Mouse (Mus musculus) adrenal gland, postnatal 14 days (tissue): ENCODE measurements around the gene Prdm10. TPM values are rescaled to one million over a fixed set of nuclear protein-coding genes. Genes with fewer than 3 reads are reported as not detected.

ENCODE experiments used
- DNase-seq: peaks from one replicate; pipeline ENCODE4 v3.0.0; 2021; ENCODE audit warnings: mixed read lengths
- total RNA-seq: library from RNA; stranded (reverse); gene quantifications from 2 replicates; pipeline ENCODE4 v1.2.3, GENCODE M21; 2021

Gene Prdm10
- total RNA-seq, 1 experiment from 2014 or later: 8.0 TPM

DNA sequence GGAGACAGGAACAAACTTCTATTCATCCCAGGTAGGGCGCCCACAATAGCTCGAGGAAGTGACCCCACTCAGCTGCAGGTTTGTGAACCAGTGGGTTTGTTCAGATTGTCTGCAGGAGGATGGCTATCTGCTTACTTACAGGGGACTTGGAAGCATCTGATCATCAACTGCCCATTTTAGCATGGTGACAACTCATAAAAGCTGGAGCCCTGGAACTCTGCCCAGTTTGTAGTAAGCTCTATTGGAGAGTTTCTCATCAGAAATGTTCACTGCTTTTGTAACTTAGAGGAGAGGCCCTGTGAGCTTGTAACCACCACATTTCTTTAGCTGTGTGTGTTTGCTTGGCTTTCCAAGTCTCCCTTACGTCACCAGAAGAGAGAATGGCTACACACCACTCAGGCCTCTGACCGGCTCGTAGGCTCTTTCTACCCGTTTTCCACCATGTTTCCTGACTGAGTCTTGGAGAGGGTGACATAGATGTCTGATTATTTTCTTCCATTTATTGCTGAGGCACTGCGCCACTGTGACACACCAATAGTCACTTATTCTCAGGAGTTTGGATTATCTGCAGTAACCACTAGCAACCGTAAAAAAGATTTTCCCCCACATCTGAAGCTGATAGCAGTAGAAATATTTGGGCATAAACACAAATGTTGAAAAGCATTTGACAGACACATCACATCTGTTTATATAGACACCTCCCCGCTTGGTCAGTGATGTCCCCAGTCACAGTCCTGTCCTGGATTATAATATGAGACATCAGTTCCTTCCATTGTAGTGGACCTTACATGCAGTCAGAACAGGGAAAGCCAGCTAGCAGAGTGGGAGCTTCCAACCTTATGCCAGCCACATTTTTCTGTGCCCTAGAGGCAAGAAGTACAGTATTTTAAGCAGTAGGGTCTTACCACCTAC lies 83.6 kb downstream of the Prdm10 start:
- DNase-seq: peak; percentile 47

DNA sequence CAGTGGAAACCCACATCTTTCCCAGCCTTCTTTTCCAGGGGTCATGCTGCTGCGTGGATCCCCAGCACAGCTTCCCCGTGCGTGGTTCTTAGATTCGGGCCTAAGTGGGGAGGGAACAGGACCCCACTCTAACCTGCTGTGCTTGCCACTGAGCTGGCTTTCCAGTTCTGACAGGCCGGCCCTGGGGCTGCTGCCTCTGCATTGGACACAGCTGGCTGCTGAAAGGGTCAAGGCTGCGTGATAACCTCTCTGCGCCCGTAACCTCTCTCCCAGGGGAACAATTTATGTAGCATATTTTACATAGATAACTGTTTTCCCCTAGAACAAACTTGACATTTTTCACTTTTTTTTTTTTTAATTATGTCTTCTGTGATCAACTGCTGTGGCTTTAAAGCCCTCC lies 84.7 kb downstream of the Prdm10 start:
- peak; percentile 41 for DNase-seq

DNA sequence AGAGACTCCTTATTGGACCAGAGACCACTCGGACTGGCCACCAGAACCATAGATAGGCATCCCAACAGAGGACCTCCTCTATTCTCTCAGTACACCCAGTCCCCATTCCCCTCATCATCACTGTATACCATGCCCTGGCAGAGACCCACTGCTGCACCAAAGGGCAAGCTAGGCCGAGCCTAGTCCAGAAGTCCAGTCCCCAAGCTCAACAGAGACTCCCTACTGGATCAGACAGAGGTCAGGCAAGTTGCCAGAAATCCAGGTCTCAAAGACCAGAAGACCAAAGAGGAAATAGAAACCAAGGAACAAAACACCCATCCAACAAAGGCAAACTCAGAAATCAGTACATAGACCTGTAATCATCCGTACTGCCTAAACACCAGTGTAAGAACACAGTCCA lies 91.4 kb downstream of the Prdm10 start:
- no peak for DNase-seq

DNA sequence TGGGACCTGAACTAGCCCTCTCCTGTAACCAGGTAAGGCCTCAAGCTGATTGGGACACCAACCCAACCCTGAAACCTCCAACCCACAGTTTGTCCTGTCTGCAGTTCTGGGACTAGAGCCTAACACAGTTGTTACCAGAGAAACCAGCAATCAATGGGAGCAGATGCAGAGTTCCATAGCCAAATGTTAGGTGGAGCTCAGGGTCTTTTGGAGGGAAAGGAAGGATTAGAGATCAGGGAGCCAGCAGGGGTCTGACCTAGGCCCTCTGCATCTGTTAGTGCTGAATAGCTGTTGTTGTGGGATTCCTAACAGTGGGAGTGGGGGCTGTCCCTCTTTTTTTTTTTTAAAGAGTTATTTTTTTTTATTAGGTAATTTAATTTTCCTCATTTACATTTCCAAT lies 96.3 kb downstream of the Prdm10 start:
- DNase-seq: no peak

DNA sequence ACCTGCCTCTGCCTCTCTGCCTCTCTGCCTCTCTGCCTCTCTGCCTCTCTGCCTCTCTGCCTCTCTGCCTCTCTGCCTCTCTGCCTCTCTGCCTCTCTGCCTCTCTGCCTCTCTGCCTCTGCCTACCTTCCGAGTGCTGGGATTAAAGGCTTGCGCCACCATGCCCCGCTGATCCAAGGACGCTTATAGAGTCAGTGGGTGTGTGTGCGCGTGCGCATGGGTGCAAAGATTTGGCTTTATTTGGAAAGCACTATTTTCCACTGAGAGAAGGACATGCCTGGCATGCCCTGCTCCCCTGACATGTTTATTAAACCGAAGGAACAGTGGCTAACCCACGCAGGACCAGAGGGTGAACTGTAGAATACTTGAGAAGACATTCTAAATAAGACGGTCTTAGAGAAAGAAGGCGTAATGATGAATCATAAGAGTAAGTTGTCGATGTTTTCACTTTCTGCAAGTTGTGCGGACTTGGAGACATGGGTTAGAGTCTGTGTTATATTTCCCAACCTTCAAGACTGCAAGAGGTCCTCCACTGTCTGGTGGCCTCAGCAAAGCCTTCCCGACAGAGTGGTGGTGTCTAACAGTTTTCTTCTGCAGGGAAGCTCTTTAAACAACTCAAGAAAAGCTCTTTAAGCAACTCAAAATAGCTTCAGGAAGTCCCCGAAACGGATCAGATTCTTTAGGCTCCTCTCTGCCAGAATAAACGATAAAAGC lies 104.6 kb downstream of the Prdm10 start:
- peak; percentile 16 for DNase-seq

DNA sequence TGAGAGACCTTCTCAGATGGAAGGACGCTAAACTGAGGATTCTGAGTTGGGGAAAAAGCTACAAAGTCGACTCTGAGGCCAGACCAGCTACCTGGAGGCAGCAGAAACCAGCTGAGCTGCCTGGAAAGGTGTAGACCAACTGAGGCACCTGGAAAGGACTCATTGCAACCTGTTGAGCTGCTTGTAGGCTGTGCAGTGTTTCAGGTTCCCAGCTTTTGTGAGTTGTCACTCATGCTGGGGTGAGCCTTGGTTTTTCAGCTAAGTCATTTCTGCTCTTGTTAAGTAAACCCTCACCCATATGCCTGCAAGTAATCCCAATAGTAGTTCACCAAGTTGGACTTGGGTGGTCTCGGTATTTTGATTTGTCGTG lies 105.1 kb downstream of the Prdm10 start:
- DNase-seq: no peak

DNA sequence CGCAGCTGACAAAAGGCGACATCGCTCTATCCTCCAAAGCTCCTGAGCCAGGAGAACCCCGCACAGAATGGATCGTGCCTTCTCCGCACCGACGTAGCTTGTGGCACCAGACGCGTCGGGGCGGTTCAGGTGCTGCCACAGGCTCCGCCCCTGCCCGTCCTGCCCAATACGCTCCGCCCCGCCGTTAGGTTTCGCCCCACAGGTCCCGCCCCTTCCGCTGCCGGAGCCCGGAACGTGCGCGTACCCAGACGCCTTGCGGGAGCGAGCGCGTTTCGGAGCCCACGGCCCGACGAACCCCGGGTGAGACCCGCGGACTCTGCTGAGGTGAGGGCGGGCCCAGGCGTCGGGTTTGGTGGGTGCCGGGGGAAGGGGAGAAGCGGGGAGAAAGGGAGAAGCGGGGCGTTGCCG lies 105.6 kb downstream of the Prdm10 start, which contains the start of gene Nfrkb:
Nfrkb (plus strand) TSS at position 246 of the 408 bp plus-strand sequence.
- DNase-seq: peak; percentile 99

DNA sequence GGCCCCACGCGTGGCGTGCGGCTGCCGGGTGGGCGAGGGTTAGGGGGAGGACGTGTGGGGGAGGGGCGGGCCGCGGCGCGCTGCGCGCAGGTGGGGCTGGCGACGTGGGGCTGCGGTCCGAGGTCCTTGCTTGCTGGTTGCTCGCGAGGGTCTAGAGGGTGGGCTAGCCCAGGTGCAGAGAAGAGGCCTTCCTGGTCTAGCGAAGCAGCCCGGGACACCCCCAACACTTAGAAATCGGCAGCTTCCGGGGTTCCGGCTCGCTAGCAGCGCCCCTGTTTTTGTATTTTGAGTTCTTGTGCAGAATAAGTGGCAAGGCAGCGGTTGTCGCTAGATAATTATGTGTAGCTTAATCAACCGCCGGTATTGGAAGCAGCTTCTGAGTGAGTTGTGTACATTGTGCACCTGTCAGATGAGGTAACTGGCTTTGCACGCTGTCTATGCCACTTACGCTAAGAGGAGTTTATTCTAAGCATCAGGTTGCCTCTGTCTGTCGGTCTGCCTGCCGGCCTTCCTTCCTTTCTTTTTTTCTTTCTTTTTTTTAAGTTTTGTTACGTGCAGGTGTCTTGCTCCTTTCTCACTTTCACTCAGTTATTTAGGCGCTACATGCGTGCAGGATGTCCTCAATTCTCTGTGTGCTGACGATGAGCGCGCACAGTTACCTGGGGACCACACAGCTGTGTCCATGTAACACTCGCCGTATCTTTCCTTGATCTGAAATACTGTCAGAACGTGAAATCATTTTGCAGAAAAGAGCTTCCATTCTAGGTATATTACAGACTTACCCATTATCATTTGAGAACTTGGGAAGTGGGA lies 106.2 kb downstream of the Prdm10 start:
- peak; percentile 63 for DNase-seq

DNA sequence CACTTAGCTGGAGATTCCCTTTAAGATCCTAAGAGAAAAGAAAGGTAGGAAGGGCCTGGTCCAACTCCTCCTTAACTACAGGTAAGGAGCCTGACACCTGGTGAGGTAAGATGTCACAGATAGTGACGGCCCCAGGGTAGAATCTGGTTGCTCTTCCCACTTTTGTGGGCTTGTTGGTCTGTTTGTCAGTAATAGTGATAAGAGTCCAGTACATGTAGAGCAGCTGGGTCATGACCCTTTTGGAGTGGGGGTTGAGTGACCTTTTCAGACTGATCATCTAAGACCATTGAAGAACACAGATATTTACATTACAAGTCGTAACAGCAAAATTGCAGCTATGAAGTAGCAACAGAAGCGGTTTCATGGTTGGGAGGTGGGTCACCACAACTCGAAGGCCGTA lies 106.9 kb downstream of the Prdm10 start:
- no peak for DNase-seq

DNA sequence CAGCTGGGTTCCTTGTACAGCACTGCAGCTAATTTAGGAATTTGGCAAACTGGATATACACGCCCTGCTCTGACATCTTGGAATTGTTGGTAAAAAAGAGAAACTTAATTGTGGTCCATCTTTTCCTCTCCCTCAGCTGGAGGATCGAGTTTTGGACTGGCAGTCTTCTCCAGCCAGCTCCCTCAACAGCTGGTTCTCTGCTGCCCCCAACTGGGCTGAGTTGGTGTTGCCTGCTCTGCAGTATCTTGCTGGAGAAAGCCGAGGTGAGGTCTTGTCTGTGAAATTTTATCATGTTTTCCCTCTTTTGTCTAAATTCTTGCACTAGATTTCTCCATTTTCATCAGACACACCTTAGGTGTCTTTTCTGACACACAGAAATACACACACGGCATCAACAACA lies 120.1 kb downstream of the Prdm10 start:
- peak; percentile 85 for DNase-seq

DNA sequence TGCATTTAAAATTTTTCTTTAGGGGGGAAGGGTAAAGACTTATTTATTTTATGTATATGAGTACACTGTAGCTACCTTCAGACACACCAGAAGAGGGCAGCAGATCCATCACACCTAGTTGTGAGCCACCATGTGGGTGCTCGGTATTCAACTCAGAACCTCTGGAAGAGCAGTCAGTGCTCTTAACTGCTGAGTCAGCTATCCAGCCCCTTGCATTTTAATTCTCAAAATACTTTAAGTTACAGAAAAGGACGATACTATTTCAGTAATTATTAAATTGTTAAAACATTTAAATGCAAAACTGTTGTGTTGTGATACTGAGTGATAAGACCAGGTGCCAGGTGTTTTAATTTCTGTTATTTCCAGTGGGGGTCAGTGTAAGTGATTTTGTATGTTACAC lies 124.0 kb downstream of the Prdm10 start:
- DNase-seq: no peak

DNA sequence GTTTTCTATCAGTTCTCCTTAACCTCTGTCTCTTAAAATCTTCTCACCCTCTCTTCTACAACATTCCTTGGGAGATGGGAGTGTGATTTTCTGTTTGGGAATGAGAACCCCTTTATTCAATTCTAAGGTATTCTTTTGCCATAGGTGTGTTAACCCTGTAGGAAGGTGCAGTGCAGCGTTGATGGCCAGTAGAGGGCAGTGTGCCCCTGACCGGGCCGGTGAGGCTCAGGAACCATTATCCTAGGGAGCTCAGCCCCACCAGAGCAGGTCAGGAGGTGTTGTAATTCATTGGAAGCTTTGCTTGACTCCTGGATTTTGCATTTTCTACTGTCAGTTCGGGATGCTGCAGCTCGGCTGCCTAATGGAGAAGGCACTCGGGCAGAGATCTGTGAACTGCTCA lies 124.9 kb downstream of the Prdm10 start:
- peak; percentile 71 for DNase-seq

DNA sequence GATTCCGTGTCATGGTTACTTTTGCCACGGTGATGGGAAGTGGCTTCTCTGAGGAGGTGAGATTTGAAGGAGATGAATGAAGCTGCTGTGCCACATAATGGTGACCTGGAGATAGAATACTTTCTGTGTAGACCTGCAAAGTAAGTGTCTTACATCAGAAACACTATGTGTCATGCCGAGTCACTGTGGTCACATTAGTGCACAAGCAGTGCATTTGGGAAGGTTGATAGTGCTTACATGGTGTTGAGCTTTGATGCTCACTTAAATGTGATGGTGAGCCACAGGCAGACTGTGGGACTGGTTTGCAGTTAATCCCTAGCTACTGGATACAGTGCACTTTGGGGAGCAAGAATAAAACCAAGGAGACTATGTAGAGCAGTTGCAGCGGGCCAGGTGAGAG lies 131.8 kb downstream of the Prdm10 start:
- no peak for DNase-seq

DNA sequence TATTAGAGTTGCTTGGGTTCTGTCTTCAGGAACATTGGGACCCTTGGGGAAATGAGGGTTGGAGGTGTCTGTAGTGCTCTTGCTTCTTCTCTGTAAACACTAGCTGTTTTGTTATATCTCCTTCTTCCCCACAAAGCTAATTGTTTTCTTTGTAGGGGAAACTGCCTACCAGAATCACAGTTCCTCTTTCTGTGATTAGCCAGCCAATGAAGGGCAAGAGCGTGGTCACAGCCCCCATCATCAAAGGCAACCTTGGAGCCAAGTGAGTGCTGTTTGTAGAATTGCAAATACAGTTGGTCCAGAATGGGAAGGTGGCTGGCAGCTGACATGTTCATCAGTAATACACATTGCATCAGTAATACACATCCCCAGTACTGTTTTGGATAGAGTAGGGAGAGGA lies 138.5 kb downstream of the Prdm10 start:
- DNase-seq: no peak

DNA sequence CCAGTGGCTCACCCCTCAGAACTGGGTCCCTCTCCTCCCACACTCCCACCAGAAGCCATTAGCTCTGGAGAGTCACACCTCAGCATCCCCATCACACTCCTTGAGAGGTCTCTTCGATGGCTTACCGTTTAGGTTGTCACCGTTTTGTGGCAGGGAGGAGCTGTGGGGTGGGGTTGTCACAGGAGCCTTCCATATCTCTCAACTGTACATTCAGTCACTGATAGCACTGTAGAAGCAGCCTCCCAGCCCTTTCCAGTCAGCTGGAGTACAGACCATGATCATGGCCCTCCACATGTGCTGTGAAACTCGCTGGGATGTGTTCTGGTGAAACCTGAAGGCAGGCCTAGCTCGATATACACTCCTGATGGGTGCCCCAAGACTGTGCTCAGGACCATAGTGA lies 141.8 kb downstream of the Prdm10 start:
- no peak for DNase-seq

DNA sequence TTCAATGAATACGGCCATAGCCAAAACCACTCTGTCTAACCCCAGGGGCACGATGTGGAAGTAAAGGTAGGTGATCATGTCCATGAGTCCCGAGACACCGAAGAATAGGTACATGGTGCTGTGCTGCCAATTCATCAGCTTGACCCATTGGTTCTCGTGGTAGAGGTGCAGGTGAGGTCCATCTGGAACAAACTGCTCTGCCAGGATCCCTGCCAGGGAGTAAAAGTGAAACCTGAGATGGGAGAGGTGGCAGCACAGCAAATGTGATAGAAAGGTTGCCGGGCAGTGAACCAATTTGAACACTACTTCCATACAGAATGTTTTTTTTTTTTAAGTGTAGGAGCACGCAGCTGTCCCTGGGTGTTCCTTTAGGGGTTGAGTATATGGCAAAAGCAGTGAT lies 148.6 kb downstream of the Prdm10 start:
- DNase-seq: peak; percentile 21

DNA sequence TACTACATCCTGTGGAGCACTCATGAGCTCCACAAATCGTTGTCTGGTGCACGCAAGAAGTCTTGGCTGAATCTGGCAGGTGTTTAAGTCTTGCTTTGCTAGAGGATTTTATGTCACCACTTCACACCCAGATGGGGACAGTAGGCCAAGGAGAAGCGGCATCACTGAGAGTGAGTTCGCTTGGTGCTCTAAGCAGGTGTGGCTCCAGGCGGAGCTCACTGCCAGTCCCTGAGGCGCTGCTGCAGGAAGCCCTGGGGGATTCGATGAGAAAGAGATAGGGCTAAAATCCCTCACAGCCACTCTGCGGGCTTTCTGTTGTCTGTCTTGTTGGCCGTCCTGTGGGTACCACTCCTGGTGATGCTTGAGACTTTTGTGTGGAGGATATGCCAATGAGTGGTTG lies 149.7 kb downstream of the Prdm10 start:
- no peak for DNase-seq

Other genes with a start within 250 kb of the Prdm10 start
- gene Zbtb44, start 249.9 kb upstream of the Prdm10 start, total RNA-seq: 44.2 and 46.1 TPM in 2 replicates
- gene St14, start 148.7 kb upstream of the Prdm10 start, total RNA-seq: 0.70 and 1.8 TPM in 2 replicates
- 627 and 648 TPM in 2 replicates for gene Aplp2, start 68.7 kb upstream of the Prdm10 start, total RNA-seq
- 23.7 and 27.6 TPM in 2 replicates for gene Nfrkb, start 105.7 kb downstream of the Prdm10 start, total RNA-seq
- gene Tmem45b, start 183.9 kb downstream of the Prdm10 start, total RNA-seq: 52.2 and 71.6 TPM in 2 replicates